Mouse (Mus musculus): ENCODE measurements at regions not wholly inside any gene's neighbourhood (a gene's known extent, or its start where the extent isn't known, plus 50 kb on each side); places are given as distances from the start of the nearest gene placed in this dataset.

- TF ChIP-seq POLR2A (IDR thresholded peaks at IDR 0.05; ENCODE audit: borderline replicate concordance, control insufficient read depth, low read depth, low read length) (no peak), CTCF (IDR thresholded peaks at IDR 0.05; ENCODE audit: control insufficient read depth, insufficient read depth, low read length) (no peak)
These were observed 70.5 kb downstream of the Tmx1 start for GRCm38 (mm10) chr12:70523379-70523778.
